Mouse (Mus musculus) CD4-positive, CD25-positive, alpha-beta regulatory T cell, adult 2 months (primary cell): ENCODE results near the gene Zfp454.

Experiments used
- DNase-seq: peaks from one replicate; pipeline ENCODE4 v3.0.0-alpha.2; 2012; ENCODE audit warnings: low read depth, low spot score

Gene Zfp454

DNA sequence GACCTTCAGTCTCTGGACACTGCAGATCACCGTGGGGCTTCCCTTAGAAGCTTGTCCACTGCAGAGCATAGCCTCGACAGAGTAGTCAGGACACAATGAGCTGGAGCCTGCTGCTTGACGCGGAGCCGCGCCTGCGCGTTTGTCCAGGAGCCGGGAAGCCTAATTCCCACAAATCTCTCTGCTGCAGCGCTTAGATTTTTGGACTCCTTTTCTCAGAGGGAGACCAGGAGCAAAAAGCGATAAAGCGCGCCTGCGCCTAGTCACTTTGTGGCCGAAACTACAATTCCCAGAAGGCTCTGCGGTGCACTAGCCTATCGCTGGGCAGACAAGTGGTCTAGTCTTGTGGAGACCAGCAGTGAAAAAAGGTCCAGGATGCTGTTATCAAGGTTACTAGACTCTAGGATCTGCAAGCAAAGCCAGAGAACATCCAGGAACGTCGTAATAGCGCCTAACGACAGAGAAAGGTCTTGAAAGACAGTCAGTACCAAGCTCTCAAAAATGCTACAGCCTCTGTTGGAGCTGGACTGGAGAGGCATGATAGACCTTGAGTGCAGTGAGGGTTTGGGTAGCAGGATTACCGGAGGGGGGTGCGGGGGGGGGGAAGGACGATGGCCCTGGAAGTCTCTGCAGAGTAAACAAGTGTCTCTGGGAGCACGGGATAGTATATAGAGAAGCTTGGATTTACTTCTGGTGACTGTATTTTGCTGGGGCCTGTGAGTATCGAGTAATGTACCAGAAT, at the start of gene Zfp454:
Gene Zfp454, minus strand, starts transcription at position 262 of the 739 bp plus-strand sequence.
- no peak for DNase-seq

DNA sequence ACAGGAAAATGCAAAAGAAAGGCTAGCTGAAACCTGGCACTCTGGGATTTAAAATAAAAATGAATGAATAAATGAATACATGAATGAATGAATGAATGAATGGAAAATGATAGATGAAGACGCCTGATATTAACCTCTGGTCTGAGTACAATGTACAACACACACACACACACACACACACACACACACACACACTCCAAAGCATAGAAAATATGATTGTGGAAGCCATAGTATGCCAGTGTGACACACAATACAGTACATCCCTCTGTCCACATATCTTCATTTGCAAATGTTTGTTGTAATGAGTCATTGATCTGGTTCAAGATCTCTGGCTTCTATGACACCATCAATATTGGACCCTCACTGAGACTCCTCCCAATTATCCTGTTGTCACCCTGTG, 44.6 kb upstream of the Zfp454 start:
- DNase-seq, result no peak

DNA sequence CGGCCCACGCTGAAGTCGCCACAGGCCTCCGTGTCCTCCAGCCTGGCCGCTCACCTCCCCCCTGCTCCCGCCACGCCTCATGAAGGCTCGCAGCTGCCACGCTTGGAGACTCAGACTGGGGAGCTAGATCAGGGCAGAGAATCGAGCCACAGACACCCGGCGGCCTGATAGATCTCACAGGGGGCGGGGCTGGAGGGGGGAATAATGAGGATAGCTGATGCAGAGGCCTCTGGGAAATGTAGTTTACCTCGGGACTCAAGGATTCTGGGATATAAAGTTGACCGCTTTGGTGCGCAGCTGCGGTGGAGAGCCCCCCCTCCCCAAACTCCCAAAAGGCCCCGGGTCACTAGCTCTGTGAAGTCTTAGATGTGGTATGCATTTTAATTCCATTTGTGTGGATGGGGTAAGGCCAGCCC, 44.0 kb upstream of the Zfp454 start, which contains the start of gene Zfp354b:
Gene Zfp354b, minus strand, starts transcription at position 183 of the 416 bp plus-strand sequence.
- peak; percentile 48 for DNase-seq

DNA sequence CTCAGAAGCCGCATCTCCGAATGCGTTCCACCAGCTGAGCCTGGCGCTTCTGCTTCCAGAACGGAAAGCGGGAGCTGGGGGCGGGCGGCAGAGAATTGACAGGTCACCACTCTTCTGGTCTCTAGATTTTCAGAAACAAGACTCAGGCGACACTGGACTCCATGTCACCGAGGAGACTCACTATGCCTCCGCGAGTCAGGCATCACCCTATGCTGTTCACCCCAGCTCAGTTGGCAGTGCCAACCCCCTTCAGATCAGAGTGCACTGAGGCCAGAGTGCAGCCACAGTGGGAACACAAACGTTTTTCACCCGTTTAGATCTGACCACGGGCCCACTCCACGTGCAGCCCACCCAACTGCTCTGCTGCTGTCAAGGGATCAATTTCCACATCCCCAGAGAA, 43.6 kb upstream of the Zfp454 start:
- no peak for DNase-seq

DNA sequence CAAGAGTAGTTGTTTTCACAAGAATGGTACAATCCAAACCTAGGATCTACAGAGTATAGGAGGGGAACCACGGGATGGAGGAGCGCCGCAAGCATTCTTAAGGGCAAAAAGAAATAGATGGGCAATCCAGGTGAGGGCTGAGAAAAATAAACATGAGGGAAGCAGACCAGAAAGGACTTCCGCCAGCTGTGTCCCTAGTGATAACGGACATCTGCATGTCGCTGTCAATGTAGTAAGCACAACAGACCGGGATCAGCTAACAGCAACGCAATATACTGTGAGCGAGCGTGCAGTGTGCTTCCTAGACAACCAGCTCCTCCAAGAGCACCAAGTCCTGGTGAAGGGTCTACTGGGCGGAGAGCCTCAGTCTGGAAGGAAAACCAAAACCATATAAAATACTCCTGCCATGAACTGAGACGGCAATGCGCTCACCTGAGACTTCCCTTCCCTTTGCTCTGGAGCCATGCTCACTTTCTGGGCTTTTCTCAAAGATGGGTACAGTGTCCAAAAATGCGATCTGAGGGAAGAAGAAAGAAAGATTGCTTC, 43.1 kb upstream of the Zfp454 start:
- DNase-seq, result no peak

DNA sequence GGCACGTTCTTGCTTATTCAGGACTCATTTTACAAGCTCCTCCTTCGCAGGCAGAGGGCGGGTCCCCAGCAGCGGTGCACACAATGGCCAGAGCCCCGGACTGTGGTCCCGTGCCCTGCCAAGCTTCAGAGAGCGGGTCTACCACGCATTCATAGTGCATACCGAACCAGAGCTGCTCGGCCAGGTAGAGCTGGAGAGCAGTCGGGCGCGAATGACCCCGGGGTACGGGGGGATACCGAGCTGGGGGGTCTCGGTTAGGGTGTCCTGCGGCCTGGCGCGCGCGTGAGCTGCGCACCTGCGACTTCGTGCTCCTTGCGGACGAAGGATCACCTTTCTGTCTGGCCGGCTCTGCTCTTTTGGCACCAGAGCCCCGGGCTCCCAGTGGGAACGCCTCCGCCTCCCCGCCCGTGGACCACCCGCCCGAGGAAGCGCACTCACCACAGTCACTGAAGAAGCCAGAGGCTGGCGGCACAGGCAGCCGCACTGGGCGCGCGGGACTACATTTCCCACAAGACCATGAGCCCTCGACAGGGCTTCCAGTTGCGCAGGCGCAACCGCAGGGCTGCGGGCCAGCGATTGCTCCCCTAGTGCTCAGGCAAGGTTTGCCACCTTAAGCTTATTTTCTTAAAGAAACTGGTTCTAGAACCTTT, 28.3 kb upstream of the Zfp454 start, which contains the start of gene Zfp2:
Gene Zfp2, minus strand, starts transcription at position 495 of the 650 bp plus-strand sequence.
- peak; percentile 92 for DNase-seq

DNA sequence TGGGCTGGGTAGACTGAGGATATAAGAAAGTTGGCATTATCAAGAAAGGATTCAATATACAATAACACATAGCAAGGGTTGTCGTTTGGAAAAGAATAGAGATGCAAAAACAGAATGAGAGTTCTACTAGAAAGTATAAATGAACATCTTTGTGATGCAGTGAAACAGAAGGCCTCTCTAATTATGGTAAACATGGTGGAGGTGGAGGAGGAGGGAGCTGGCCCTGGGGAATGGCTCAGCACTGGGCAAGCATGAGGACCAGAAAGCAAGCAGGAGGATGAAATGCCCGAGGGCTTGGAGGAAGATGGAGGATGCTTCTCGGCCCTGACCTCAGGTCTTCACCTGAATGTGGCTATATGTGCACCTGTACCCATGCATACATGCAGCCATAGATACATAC, 27.0 kb upstream of the Zfp454 start:
- DNase-seq, result no peak

DNA sequence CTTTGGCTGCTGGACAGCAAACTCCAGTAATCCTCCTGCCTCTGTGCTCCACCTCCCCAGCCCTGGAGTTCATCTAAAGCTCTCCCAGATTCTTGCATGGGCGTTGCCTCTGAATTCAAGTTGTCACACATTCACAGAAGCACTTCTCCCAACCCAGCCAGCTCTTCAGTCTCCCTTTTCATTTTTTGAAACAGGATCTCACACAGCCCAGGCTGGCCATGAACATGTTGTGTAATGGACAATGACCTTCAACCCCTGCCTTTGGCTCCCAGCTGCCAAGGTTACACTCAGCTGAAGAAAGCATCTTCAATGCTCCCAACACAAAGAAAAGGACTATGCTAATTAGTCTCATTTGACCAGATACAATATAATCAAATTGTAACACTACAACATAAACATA, 25.9 kb upstream of the Zfp454 start:
- DNase-seq, result no peak

DNA sequence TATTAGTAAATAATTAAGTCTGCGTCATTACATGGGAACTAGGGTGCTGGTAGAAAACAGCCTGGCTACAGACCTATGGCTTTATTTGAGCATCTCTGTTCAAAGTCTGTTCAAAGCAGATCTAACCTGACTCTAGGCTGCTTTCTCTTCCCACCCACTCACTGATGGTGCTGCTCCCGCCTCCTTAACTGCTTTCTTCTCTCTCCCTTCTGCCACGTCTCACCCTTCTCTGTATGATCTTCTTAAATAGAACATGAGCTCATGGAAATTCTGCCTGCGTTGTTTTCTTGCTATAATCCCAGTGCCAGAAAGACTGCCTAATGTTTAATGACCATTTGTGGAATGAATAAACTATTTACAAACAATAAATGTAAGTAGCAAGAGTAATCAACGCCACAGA, 20.7 kb upstream of the Zfp454 start:
- DNase-seq, result no peak

DNA sequence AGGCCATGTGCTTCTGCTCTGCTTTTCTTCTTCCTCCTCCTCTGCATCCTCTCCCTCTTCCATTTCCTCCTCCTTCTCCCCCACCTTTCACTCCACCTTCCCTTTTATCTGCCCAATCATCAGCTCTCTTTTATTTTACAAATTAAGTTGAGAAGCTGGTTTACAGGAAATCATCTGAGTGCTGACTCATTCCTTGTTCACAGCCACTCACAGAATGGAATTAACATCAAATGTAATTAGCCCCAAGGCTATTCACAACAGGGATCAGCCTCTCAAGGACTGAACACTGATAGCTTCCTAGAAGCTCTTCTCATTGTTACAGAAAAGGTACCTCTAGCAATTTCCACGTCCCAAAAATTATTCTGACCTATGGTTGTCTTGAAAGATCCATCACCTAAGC, 9.9 kb upstream of the Zfp454 start:
- no peak for DNase-seq

DNA sequence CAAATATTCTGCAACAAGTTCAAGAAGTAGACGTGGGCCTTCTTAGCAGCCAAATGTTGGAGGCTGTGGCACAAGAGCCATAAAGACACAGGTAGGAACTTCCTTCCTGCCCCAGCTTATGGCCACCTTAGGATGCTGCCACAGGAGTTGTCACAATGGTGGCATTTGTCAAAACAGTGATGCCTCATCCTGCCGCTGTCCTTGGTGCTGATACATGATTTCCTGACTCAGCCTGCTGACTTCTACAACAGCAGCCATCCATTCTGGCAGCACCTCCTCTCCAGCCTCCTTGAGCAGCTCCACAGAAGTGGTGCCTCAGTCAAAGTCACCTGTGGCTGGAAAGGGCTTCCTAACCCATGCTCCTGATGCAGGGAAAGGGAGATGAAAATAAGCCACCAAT, 5.0 kb upstream of the Zfp454 start:
- DNase-seq, result peak; percentile 20

DNA sequence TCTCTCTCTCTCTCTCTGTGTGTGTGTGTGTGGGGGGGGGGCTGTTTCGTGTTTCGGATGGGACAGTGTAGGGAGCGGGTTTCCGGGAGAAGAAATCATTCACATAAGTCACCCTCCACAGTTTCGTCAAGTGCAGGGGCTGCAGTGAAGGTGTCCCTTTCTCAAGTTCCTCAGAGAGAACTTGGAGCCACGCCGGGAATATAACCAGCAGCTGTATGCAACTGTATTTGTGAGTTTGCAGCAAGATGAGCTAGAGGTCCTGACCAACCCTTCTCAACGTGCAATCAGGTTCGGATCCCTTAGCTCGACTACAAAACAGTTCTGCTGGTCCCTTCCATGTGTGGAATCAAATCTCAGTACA, 538 bp downstream of the Zfp454 start:
- no peak for DNase-seq

DNA sequence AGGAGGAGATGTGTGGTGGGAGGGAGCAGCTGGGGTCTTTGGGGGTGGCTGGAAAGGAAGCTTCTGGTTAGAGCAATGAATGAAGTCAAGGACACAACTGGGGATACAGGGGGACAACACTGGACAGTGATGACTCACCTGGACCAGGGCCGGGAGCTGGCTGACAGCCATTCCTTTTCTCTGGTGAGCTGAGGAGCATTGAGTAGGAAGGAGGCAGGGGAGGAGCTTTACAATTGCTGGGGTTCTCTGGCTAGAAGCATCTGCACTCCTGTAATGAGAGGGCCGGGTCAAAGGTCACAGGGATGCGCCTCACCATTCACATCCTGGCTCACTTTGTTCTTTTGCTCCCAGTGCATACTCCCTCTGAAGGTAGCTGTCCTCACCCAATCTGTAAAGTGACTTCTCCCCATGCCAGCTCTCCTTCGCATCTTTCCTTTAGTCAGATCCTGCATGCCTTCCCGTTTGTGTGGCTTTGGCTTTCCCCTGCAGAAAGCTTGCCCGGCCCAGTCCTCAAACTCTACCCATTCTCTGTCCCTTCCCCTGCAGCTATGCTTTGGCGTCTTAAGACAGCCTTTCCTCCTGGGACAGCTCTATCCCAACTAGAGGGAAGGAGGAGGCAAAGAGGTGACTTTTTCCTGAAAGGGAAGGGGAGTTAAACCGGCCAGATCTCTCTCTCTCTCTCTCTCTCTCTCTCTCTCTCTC, 1.1 kb downstream of the Zfp454 start:
- no peak for DNase-seq

DNA sequence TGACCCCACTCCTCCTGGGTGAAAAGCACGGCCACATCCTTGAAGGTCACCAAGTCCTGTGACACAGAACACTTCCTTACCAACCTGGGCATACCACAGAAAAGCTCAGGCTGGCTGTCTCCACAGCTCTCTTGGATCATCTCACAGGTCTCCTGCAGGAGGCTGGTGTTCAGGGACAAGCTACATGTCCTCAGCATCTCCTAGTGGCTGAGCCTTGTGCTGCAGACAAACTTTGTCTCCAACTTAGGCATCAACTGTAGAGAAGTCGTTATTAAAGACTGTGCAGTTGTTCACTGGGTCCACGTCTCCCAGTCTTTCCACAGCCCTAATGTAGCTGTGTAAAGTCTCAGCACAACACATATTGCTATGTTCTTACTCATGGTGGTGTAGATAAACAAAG, 3.7 kb downstream of the Zfp454 start:
- peak; percentile 34 for DNase-seq

DNA sequence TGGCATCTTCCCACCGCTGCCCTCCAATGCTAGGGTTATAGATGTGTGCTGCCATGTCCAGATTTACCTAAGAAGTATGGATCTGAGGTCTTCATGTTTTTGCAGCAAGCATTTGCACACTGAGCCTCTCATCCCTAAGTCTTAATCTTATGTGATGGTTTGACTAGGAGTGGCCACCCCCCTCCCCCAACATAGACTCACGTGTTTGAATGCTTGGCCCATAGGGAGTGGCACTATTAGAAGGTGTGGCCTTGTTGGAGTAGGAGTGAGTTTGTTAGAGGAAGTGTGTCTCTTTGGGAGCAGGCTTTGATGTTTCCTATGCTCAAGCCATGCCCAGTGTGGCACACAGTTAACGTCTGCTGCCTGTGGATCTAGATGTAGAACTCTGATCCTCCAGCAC, 8.8 kb downstream of the Zfp454 start:
- DNase-seq, result no peak

DNA sequence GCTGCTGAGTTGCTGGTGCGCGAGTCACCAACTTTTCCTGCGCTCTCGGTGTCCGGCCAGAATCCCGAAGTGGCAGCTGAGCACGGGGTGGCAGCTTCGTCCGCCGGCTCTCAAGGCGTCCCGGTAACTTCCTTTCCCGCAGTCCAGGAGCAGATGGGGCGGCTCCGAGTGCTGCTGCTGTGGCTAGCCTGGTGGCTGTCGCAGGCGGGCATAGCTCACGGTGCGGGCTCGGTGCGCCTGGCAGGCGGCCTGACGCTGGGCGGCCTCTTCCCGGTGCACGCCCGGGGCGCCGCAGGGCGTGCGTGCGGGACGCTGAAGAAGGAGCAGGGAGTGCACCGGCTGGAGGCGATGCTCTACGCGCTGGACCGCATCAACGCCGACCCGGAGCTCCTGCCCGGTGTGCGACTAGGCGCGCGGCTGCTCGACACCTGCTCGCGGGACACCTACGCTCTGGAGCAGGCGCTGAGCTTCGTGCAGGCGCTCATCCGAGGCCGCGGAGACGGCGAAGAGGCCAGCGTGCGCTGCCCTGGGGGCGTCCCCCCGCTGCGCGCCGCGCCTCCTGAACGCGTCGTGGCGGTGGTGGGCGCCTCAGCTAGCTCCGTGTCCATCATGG, 36.4 kb downstream of the Zfp454 start:
- DNase-seq, result peak; percentile 50

DNA sequence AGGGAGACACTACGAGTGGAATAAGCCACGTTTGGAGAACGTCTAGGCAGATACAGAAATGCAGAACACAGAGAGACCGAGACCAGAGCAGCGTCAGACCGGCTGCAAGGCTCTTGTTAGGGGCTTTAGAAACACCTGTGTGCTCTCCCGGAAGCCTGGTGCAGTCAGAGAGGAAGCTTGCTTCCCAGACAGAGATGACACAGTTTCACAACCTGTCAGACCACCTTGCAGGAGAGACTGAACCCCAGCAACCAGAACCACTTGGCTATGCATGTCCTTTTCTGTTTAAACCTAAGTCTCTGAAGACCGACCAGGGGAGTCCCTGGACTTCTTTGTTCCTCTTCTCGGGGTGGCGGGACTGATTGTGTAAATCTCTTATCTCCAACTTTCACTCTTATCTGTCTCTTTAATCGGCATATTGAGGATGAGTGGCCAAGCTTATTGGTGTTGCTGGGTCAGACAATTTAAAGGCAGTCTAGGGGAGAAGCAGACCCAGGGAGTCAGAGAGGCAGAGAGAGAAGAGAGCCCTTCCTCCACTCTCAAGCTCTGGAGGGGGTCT, 37.2 kb downstream of the Zfp454 start, which contains the start of gene Grm6:
Gene Grm6, plus strand, starts transcription at position 509 of the 559 bp plus-strand sequence.
- DNase-seq, result peak; percentile 41

DNA sequence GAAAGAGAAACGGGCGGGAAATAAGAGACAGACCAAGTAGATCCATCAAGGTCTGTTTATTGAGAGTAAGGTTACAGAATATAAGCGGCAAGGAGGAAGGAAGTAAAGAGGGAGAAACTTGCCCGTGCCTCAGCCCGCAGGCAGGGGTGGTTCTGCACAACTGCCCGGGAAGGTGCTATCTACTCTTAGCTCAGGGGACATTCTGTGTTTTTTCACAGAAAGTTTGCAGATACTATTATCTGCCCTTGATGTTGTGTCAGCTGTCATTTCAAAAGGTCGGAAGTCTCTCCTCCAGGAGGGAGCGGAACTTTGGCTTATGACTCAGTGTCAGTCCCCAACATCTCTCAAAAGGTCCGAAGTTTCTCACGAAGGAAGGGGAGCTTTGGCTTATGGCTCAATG, 38.1 kb downstream of the Zfp454 start:
- DNase-seq, result peak; percentile 20

DNA sequence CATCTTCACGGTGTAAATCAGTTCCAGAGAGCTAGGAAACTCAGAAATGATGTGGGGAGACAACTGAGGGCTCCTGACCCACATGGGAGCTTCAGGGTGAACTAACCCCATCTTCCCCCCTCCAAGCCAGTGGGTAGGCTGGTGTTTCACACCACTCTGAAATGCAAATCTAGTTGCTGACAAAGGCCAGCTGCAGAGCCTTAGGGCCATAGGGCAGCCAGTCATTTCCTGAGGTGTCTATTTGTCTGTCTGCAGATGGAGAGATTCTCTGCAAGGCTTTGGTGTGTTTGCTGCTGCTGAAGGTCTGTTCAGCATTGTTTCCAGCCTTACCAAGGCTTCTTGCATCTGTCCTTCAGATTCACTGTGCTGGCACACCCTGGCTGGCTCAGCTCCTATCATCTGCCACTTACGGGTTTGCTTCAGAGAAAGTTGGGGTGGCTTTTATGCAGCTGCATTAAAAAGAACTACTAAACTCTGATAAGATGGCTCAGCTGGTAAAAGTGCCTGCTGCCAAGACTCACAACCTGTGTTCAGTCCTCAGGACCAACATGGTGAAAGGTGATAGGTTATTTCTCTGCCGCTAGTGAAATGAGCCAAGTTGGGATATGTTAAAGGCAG, 38.8 kb downstream of the Zfp454 start:
- no peak for DNase-seq

DNA sequence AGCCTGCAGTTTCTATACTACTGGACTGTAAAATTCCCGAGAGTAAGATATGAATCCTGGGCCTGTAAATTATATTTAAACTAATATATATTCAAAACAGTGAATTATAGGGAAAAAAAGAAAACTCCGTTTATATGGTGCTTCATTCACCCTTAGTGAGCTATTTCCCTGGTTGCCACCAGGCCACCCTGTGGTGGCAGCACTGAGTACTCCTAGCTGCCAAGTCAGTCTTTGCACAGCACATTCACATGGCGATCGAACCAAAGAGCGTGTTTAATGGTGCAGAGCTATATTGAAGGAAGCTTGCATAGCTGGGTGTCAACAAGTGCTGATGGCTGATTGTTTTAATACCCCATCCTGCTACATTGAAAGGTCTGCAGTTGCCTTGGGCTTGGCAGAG, 40.4 kb downstream of the Zfp454 start:
- DNase-seq, result peak; percentile 31

DNA sequence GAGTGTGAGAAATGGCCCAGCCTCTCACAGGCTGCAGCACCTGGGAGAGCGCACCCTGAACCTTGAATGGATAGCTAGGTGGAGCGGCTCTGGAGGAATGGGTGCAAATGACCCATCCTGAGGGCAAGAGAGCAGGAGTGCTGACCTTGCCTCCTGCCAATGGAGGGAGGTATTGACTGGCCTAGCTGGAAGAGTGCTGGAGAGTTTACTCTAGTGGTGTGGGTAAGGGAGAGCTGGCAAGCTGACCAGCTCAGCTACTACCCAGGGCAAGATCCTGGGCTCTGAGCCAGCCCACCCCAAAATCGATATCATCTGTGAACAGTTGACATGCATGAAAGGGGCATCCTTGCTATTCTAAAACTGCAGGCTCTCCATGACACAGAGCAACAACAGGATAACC, 41.5 kb downstream of the Zfp454 start:
- no peak for DNase-seq
